Mouse (Mus musculus) hindbrain, postnatal 0 days (tissue): ENCODE results near the gene Mrgprf. TPM values are rescaled to one million over a fixed set of nuclear protein-coding genes. Genes with fewer than 3 reads are reported as not detected.

Source experiments
- ATAC-seq: fragments of 200-750 bp; cut with Nextera tagmentation; 2 replicates; pipeline ENCODE4 v1.8.0; 2017; ENCODE audit warnings: mild to moderate bottlenecking, moderate TSS enrichment, moderate library complexity
- DNase-seq: peaks from one replicate; pipeline ENCODE4 v3.0.0-alpha.2; 2015; ENCODE audit warnings: low spot score
- H3K27ac ChIP-seq: fragments of 300-500 bp; sonication (generic); 2 replicates; pipeline ENCODE4 v1.5.1; 2014; ENCODE audit warnings: mild to moderate bottlenecking
- H3K27me3 ChIP-seq: fragments of 300-500 bp; sonication (generic); 2 replicates; pipeline ENCODE4 v1.6.1; 2014; ENCODE audit warnings: low read length, mixed read lengths; ENCODE audit not compliant: insufficient read depth
- H3K36me3 ChIP-seq: fragments of 300-500 bp; sonication (generic); 2 replicates; pipeline ENCODE4 v1.6.1; 2014; ENCODE audit warnings: low read length, mixed read lengths; ENCODE audit not compliant: insufficient read depth
- H3K4me1 ChIP-seq: fragments of 300-500 bp; sonication (generic); 2 replicates; pipeline ENCODE4 v1.6.1; 2014; ENCODE audit warnings: antibody characterized with exemption, low read length, mixed read lengths; ENCODE audit not compliant: insufficient read depth
- H3K4me2 ChIP-seq: fragments of 300-500 bp; sonication (generic); 2 replicates; pipeline ENCODE4 v1.6.1; 2014; ENCODE audit warnings: low read depth, mild to moderate bottlenecking, low read length, moderate library complexity, mixed read lengths
- H3K4me3 ChIP-seq: fragments of 300-500 bp; sonication (generic); 2 replicates; pipeline ENCODE4 v1.5.1; 2014; ENCODE audit warnings: low read length
- H3K9ac ChIP-seq: fragments of 300-500 bp; sonication (generic); replicated peaks from 2 replicates; pipeline ENCODE4 v1.6.1; 2014; ENCODE audit warnings: mild to moderate bottlenecking, low read length, moderate library complexity, mixed read lengths
- H3K9me3 ChIP-seq: fragments of 300-500 bp; sonication (generic); 2 replicates; pipeline ENCODE4 v1.6.1; 2016; ENCODE audit warnings: low read length, mixed read lengths
- CTCF ChIP-seq: IDR thresholded peaks from 2 replicates; pipeline ENCODE4 v1.5.1; 2016; ENCODE audit warnings: antibody characterized with exemption, control low read depth, low read depth
- WGBS: fragments of 180-500 bp; shearing (Covaris S2); extraction: QIAGEN DNeasy Blood & Tissue Kit; methylation state at CpG from one replicate; pipeline ENCODE4 v1.1.7; 2014; 5-methylcytosine and 5-hydroxymethylcytosine counted together
- polyA plus RNA-seq: library from polyadenylated mRNA; unstranded; fragments of >200 nt; fragmentation: Nextera tagmentation; extraction: Ambion mirVana; gene quantifications from 2 replicates; pipeline ENCODE4 v1.2.1, GENCODE M21; 2015
- total RNA-seq: library from RNA; depleted of rRNA; stranded (reverse); fragments of >200 nt; gene quantifications from 2 replicates; pipeline ENCODE4 v1.2.3, GENCODE M21; 2014; rRNA removed

Gene Mrgprf
- total RNA-seq (5.1 and 7.8 TPM in 2 replicates), polyA plus RNA-seq (3.3 and 4.1 TPM in 2 replicates)

DNA sequence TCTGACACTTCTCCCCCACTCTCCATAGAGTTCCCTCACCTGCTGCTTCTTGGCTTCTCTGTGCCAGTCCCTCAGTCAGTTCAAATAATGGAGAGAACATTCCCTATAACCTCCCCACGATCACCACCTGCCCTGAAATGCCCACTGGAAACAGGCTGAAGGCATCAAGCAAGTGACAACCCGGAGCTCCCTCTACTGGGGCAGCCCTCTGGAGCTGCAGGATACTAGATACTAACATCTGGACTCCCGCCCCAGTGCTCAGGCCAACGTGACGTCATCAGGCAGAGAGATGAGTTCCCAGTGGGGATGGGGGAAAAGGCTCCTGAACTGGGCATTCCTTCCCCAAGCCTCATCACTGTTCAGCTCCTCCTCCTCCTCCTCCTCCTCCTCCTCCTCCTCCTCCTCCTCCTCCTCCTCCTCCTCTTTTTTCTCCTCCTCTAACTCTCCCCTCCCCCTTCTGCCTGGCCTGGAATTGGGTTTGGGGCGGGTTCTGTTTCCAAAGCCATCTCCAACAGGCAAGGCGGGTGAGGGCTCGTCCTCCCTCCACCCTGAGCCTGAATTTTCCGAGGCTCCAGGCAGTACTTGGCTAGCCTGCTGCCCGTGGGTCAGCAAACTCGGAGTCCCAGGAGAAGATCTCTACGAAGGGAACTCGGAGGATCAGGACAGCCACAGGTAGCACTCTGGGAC lies at the start of gene Mrgprf:
Mrgprf (plus strand) TSS at position 508 of the 687 bp plus-strand sequence.
- no peak for DNase-seq

GRCm38 (mm10) chr7:145252715-145253476 lies 47.7 kb upstream of the Mrgprf start:
- WGBS: 26% methylated on average over 8 of the region's 8 CpGs
- peak; percentile 91 for DNase-seq
- TF ChIP-seq CTCF: peak; percentile 92

More for the DNA sequence above, at the start of gene Mrgprf:
- no peak for ATAC-seq
- H3K27me3 ChIP-seq: no peaks in the 10 kb centered on the region
- H3K4me2 ChIP-seq: no peak within 1 kb of the TSS
- no peaks in the 10 kb centered on the region for H3K4me1 ChIP-seq
- TF ChIP-seq CTCF: peak; percentile 10; the same call in 1 of the 2 replicates
- no peaks in the 10 kb centered on the region for H3K36me3 ChIP-seq
- no peaks in the 10 kb centered on the region for H3K9me3 ChIP-seq
- 34% methylated on average over 12 of the region's 13 CpGs for WGBS
- H3K4me3 ChIP-seq: no peak within 1 kb of the TSS
- H3K9ac ChIP-seq: no peak within 1 kb of the TSS
- H3K27ac ChIP-seq: no peak within 1 kb of the TSS; the same call in 1 of the 2 replicates

GRCm38 (mm10) chr7:145253986-145254630 lies 46.5 kb upstream of the Mrgprf start:
- H3K4me2 ChIP-seq: no peak overlapping the region
- no peaks in the 10 kb centered on the region for H3K9me3 ChIP-seq
- H3K27me3 ChIP-seq: no peaks in the 10 kb centered on the region
- ATAC-seq (no peak), DNase-seq (no peak)
- TF ChIP-seq CTCF: no peak
- no peak overlapping the region for H3K9ac ChIP-seq
- no peak overlapping the region for H3K4me3 ChIP-seq
- H3K36me3 ChIP-seq: no peaks in the 10 kb centered on the region
- H3K27ac ChIP-seq: no peak overlapping the region
- 65% methylated on average over 3 of the region's 3 CpGs for WGBS
- H3K4me1 ChIP-seq: no peaks in the 10 kb centered on the region

More at GRCm38 (mm10) chr7:145252715-145253476, 47.7 kb upstream of the Mrgprf start:
- Histone ChIP-seq H3K9me3 (no peaks in the 10 kb centered on the region), H3K27ac (no peak overlapping the region), H3K9ac (no peak overlapping the region; the same call in 1 of the 2 replicates), H3K4me2 (no peak overlapping the region), H3K4me1 (no peaks in the 10 kb centered on the region), H3K4me3 (no peak overlapping the region), H3K36me3 (no peaks in the 10 kb centered on the region), H3K27me3 (no peaks in the 10 kb centered on the region)
- ATAC-seq: peak; percentile 75

DNA sequence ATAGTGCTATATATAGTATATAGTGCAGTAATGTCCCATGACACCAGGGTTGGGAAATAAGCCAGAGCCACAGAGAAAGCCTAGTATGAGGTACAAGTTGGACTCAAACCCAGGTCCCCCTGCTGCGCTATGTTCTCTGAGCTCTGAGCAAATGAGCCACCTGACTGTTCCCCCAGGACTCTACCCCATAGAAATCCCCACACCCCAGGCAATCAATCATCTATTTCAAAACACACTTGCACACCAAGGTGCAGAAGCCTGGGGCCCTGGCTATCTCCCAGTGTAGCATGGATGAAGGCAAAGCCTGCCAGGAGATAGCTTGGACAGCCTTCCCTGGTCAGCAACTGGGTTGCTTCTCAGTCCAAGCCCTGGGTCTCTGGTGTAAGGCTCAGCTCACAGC lies 44.5 kb upstream of the Mrgprf start:
- Histone ChIP-seq H3K9ac (no peak overlapping the region), H3K4me3 (no peak overlapping the region), H3K4me1 (no peaks in the 10 kb centered on the region), H3K9me3 (no peaks in the 10 kb centered on the region), H3K4me2 (no peak overlapping the region), H3K27me3 (no peaks in the 10 kb centered on the region), H3K27ac (no peak overlapping the region), H3K36me3 (no peaks in the 10 kb centered on the region)
- ATAC-seq (no peak), DNase-seq (no peak)
- TF ChIP-seq CTCF: no peak
- 86% methylated on average over 1 of the region's 1 CpGs for WGBS

DNA sequence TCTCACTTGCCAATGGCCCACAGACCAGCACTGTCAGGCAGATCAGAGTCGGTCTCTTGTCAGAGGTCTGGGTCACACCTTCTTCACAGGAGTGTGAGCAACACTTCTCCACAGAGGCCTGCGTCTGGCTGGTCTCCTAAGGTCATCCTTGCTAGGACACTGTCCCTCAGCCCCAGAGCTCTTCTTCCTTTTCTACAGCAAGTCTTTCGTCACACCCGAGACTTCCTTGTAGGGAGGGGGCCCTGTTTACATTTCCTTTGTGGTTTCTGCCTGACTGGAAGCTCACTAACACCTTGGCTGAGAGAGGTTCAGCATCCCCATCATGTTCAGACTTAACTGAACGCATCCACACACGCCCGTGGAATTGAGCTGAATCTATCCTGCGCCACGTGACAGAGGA lies 36.4 kb upstream of the Mrgprf start:
- no peaks in the 10 kb centered on the region for H3K27me3 ChIP-seq
- 91% methylated on average over 9 of the region's 9 CpGs for WGBS
- no peak overlapping the region for H3K27ac ChIP-seq
- no peak overlapping the region for H3K9ac ChIP-seq
- DNase-seq: no peak
- H3K9me3 ChIP-seq: no peaks in the 10 kb centered on the region
- H3K4me2 ChIP-seq: no peak overlapping the region
- no peaks in the 10 kb centered on the region for H3K36me3 ChIP-seq
- H3K4me1 ChIP-seq: no peaks in the 10 kb centered on the region
- no peak for TF ChIP-seq CTCF
- ATAC-seq: no peak
- H3K4me3 ChIP-seq: no peak overlapping the region

GRCm38 (mm10) chr7:145266011-145266410 lies 34.6 kb upstream of the Mrgprf start:
- H3K27me3 ChIP-seq: no peaks in the 10 kb centered on the region
- DNase-seq: no peak
- H3K9me3 ChIP-seq: no peaks in the 10 kb centered on the region
- H3K4me2 ChIP-seq: no peak overlapping the region
- no peaks in the 10 kb centered on the region for H3K36me3 ChIP-seq
- no peak overlapping the region for H3K27ac ChIP-seq
- no peaks in the 10 kb centered on the region for H3K4me1 ChIP-seq
- H3K9ac ChIP-seq: no peak overlapping the region
- WGBS: 85% methylated on average over 2 of the region's 2 CpGs
- H3K4me3 ChIP-seq: no peak overlapping the region
- no peak for ATAC-seq
- TF ChIP-seq CTCF: no peak
